Comparison of ENCODE assay signal across 8 mouse cellular contexts in the genomic region with DNA sequence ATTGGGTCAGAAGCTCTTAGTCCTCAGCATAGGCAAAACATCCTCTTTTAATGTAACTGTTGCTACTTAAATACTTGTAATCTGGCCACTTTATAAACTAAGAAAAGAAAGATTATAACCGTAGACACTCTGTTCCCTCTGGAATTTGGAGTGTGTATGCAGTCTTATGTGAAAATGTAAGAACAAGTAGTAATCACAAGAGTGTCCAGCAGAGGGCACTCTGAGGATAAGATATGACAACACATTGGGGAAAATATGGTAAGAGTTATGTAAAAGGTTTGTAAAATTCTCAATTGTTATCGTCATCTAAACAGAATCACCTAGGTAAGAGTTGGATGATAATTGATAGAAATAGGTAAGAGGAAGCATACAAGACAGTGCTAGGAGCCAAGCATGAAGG.
DNase-seq lines count a peak whose midpoint lies in the region; ATAC-seq lines count a peak whose summit lies in the region.

No protein-coding gene starts in this region.

- no peaks in the 10 kb centered on the region for H3K36me3 ChIP-seq in forebrain, embryonic 10.5 days (replicated peaks)
- H3K36me3 ChIP-seq in hindbrain, embryonic 16.5 days (ENCODE audit: control insufficient read depth, insufficient read depth, low read length), result no peaks in the 10 kb centered on the region
- H3K36me3 ChIP-seq in midbrain, embryonic 15.5 days (replicated peaks), result no peaks in the 10 kb centered on the region

- no peaks in the 10 kb centered on the region for H3K4me1 ChIP-seq in forebrain, embryonic 10.5 days
- no peaks in the 10 kb centered on the region for H3K4me1 ChIP-seq in hindbrain, embryonic 16.5 days (ENCODE audit: control insufficient read depth, insufficient read depth, low read depth, low read length)
- H3K4me1 ChIP-seq in midbrain, embryonic 15.5 days, result no peaks in the 10 kb centered on the region

- no peaks in the 10 kb centered on the region for H3K27me3 ChIP-seq in forebrain, embryonic 10.5 days (ENCODE audit: poor library complexity, severe bottlenecking)
- no peaks in the 10 kb centered on the region for H3K27me3 ChIP-seq in hindbrain, embryonic 16.5 days (replicated peaks; ENCODE audit: control insufficient read depth, insufficient read depth, low read length)
- no peaks in the 10 kb centered on the region for H3K27me3 ChIP-seq in midbrain, embryonic 15.5 days (replicated peaks)

- ATAC-seq in hindbrain, embryonic 16.5 days, result peak; percentile 84
- ATAC-seq in midbrain, embryonic 15.5 days (replicated peaks), result peak; percentile 70; the same call in 1 of the 2 replicates

- no peaks in the 10 kb centered on the region for H3K9me3 ChIP-seq in forebrain, embryonic 10.5 days
- no peaks in the 10 kb centered on the region for H3K9me3 ChIP-seq in hindbrain, embryonic 16.5 days (ENCODE audit: control insufficient read depth, low read length)
- no peaks in the 10 kb centered on the region for H3K9me3 ChIP-seq in midbrain, embryonic 15.5 days

- no peak overlapping the region for H3K4me2 ChIP-seq in hindbrain, embryonic 16.5 days (ENCODE audit: low read length)
- no peak overlapping the region for H3K4me2 ChIP-seq in midbrain, embryonic 15.5 days

- no peak overlapping the region for H3K27ac ChIP-seq in forebrain, embryonic 10.5 days
- no peak overlapping the region for H3K27ac ChIP-seq in hindbrain, embryonic 16.5 days (ENCODE audit: low read depth, low read length)
- no peak overlapping the region for H3K27ac ChIP-seq in midbrain, embryonic 15.5 days

- 29% methylated on average over 2 of the region's 2 CpGs for WGBS in forebrain, embryonic 10.5 days
- WGBS in hindbrain, embryonic 16.5 days, result 18% methylated on average over 2 of the region's 2 CpGs
- WGBS in midbrain, embryonic 15.5 days, result 14% methylated on average over 2 of the region's 2 CpGs

- H3K9ac ChIP-seq in hindbrain, embryonic 16.5 days (ENCODE audit: low read depth, low read length), result no peak overlapping the region
- H3K9ac ChIP-seq in midbrain, embryonic 15.5 days, result no peak overlapping the region

- H3K4me3 ChIP-seq in forebrain, embryonic 10.5 days, result no peak overlapping the region
- no peak overlapping the region for H3K4me3 ChIP-seq in hindbrain, embryonic 16.5 days (ENCODE audit: low read length)
- no peak overlapping the region for H3K4me3 ChIP-seq in midbrain, embryonic 15.5 days

- peak; percentile 22 for DNase-seq in ovary, postnatal 10 days (ENCODE audit: low spot score)
- DNase-seq in ovary, adult 18-20 months (ENCODE audit: low spot score), result no peak
- DNase-seq in c-Kit-negative CD71-positive TER-119-positive erythroid progenitor cells, embryonic 14.5 days (ENCODE audit: low read depth, low spot score), result peak; percentile 71
- DNase-seq in forebrain, embryonic 10.5 days (ENCODE audit: extremely low spot score, low spot score), result peak; percentile 18
- DNase-seq in left cerebral cortex, adult 9 months (ENCODE audit: low spot score in 2 of 2), result peak; percentile 39 to 92
- DNase-seq in testis, postnatal 10 days (ENCODE audit: low spot score), result peak; percentile 83
